Mouse (Mus musculus) ES-E14 (cell line): Measurements from ENCODE around the gene Ttc22.

Source experiments
- HCFC1 ChIP-seq: IDR thresholded peaks from 2 replicates; pipeline ENCODE4 v1.6.1; 2012; ENCODE audit warnings: low read length, inconsistent platforms, borderline replicate concordance; ENCODE audit not compliant: insufficient read depth
- ZNF384 ChIP-seq: IDR thresholded peaks from 2 replicates; pipeline ENCODE4 v1.6.1; 2012; ENCODE audit warnings: low read depth, low read length, inconsistent platforms

GRCm38 (mm10) chr4:106628650-106629360 is 6.6 kb downstream of the Ttc22 start:
- no peak for TF ChIP-seq HCFC1
- TF ChIP-seq ZNF384 = no peak
